Mouse (Mus musculus): ENCODE measurements around the gene Klhl12.

DNA sequence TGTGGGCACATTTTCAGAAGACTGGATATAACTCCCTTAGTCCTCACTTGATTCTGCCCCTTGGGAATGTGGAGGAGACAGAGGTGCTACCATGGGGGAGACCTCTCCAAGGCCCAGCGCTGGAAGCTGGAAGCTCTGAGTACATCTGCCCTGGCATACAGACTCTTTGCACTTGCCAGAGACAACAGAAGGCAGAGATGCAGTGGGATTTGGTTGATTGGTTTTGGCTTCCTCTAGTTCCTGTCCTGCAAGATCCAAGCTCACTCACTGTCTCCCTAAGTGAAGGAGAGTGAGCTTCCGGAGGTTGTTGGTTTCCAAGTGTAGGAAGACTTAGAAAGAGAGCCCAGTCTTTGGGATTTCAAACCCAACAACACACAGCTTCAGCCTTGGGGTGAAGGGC, 60.6 kb downstream of the Klhl12 start:
- TF ChIP-seq CTCF (IDR thresholded peaks at IDR 0.05; ENCODE audit: control insufficient read depth, insufficient read depth, low read length) (no peak), POLR2A (IDR thresholded peaks at IDR 0.05; ENCODE audit: borderline replicate concordance, control insufficient read depth, low read depth, low read length) (no peak)
